Mouse (Mus musculus) MEL (cell line): ENCODE measurements at regions not wholly inside any gene's neighbourhood (a gene's known extent, or its start where the extent isn't known, plus 50 kb on each side); places are given as distances from the start of the nearest gene placed in this dataset.

ENCODE experiments used
- DNase-seq: peaks from one replicate; pipeline ENCODE4 v3.0.0; 2011; ENCODE audit warnings: low read depth, low spot score
- H3K27ac ChIP-seq: 2 replicates; pipeline ENCODE4 v1.5.1; 2012; ENCODE audit warnings: low read depth, mild to moderate bottlenecking, control low read depth, low read length, moderate library complexity; ENCODE audit not compliant: control insufficient read depth
- H3K27me3 ChIP-seq, 2 experiments: fragments of 150-350 bp in 1 of 2; sonication (generic) in 1 of 2; 2 replicates each; pipeline ENCODE4 v1.6.1; 2012; ENCODE audit warnings: low read length in 2 of 2, mild to moderate bottlenecking in 2 of 2, improper control_type of control experiment in 1 of 2, moderate library complexity in 1 of 2; ENCODE audit not compliant: insufficient read depth in 2 of 2, control insufficient read depth in 1 of 2
- H3K36me3 ChIP-seq, 2 experiments: 2 replicates each; pipeline ENCODE4 v1.6.1; 2012 to 2014; ENCODE audit warnings: low read length in 2 of 2, improper control_type of control experiment in 1 of 2, inconsistent platforms in 1 of 2, mild to moderate bottlenecking in 1 of 2; ENCODE audit not compliant: insufficient read depth in 2 of 2, control insufficient read depth in 1 of 2
- H3K4me1 ChIP-seq, 2 experiments: fragments of 150-350 bp in 1 of 2; sonication (generic) in 1 of 2; 2 replicates each; pipeline ENCODE4 v1.6.1; 2012; ENCODE audit warnings: low read length in 2 of 2, improper control_type of control experiment in 1 of 2, mild to moderate bottlenecking in 1 of 2; ENCODE audit not compliant: insufficient read depth in 2 of 2, control insufficient read depth in 1 of 2
- H3K4me3 ChIP-seq, 2 experiments: fragments of 150-350 bp in 1 of 2; sonication (generic) in 1 of 2; 2 replicates each; pipeline ENCODE4 v1.5.1; 2012; ENCODE audit warnings: low read depth in 2 of 2, low read length in 2 of 2, mild to moderate bottlenecking in 2 of 2, moderate library complexity in 2 of 2, control low read depth in 1 of 2, improper control_type of control experiment in 1 of 2; ENCODE audit not compliant: control insufficient read depth in 1 of 2, insufficient read depth in 1 of 2
- H3K79me2 ChIP-seq: 2 replicates; pipeline ENCODE4 v1.6.1; 2012; ENCODE audit warnings: mild to moderate bottlenecking, low read length, moderate library complexity; ENCODE audit not compliant: control insufficient read depth, poor library complexity, insufficient read depth
- H3K9ac ChIP-seq: 2 replicates; pipeline ENCODE4 v1.6.1; 2012; ENCODE audit warnings: low read depth, mild to moderate bottlenecking, control low read depth, low read length, moderate library complexity; ENCODE audit not compliant: control insufficient read depth, poor library complexity, severe bottlenecking
- H3K9me3 ChIP-seq: fragments of 150-350 bp; sonication (generic); replicated peaks from 2 replicates; pipeline ENCODE4 v1.6.1; 2012; ENCODE audit warnings: mild to moderate bottlenecking, low read length, improper control_type of control experiment, moderate library complexity; ENCODE audit not compliant: insufficient read depth
- CHD2 ChIP-seq: IDR thresholded peaks from 2 replicates; pipeline ENCODE4 v1.6.1; 2011; ENCODE audit warnings: low read length, improper control_type of control experiment
- CTCF ChIP-seq, 3 experiments: IDR thresholded peaks in 2 of 3; conservative IDR thresholded peaks in 1 of 3; 2 replicates each; pipeline ENCODE4 v1.5.1; 2011 to 2012; ENCODE audit warnings: low read length in 3 of 3, low read depth in 2 of 3, mild to moderate bottlenecking in 2 of 3, improper control_type of control experiment in 1 of 3, inconsistent platforms in 1 of 3, mixed read lengths in 1 of 3, moderate library complexity in 1 of 3; ENCODE audit not compliant: control insufficient read depth in 1 of 3, insufficient read depth in 1 of 3, poor library complexity in 1 of 3, severe bottlenecking in 1 of 3
- E2F4 ChIP-seq: IDR thresholded peaks from 2 replicates; pipeline ENCODE4 v1.6.1; 2011; ENCODE audit warnings: low read depth, low read length, improper control_type of control experiment, borderline replicate concordance
- EP300 ChIP-seq, 2 experiments: IDR thresholded peaks; 2 replicates each; pipeline ENCODE4 v1.6.1; 2011; ENCODE audit warnings: improper control_type of control experiment in 2 of 2, low read length in 2 of 2, low read depth in 1 of 2, mild to moderate bottlenecking in 1 of 2
- ETS1 ChIP-seq: IDR thresholded peaks from 2 replicates; pipeline ENCODE4 v1.6.1; 2012; ENCODE audit warnings: low read depth, mild to moderate bottlenecking, inconsistent platforms, low read length, improper control_type of control experiment, moderate library complexity
- GABPA ChIP-seq: IDR thresholded peaks from 2 replicates; pipeline ENCODE4 v1.6.1; 2012; ENCODE audit warnings: low read depth, mild to moderate bottlenecking, inconsistent platforms, low read length, improper control_type of control experiment, moderate library complexity
- HCFC1 ChIP-seq: IDR thresholded peaks from 2 replicates; pipeline ENCODE4 v1.6.1; 2012; ENCODE audit warnings: low read depth, mild to moderate bottlenecking, inconsistent platforms, low read length, improper control_type of control experiment, moderate library complexity
- JUND ChIP-seq: IDR thresholded peaks from 2 replicates; pipeline ENCODE4 v1.6.1; 2011; ENCODE audit warnings: low read depth, mild to moderate bottlenecking, improper control_type of control experiment, low read length
- MYB ChIP-seq: IDR thresholded peaks from 2 replicates; pipeline ENCODE4 v1.6.1; 2011; ENCODE audit warnings: mild to moderate bottlenecking, low read depth, low read length, improper control_type of control experiment
- MYC ChIP-seq: IDR thresholded peaks from 2 replicates; pipeline ENCODE4 v1.6.1; 2011; ENCODE audit warnings: low read depth, mild to moderate bottlenecking, low read length, improper control_type of control experiment, moderate library complexity
- NELFE ChIP-seq: IDR thresholded peaks from 2 replicates; pipeline ENCODE4 v1.6.1; 2011; ENCODE audit warnings: low read depth, low read length, improper control_type of control experiment
- NRF1 ChIP-seq: IDR thresholded peaks from 2 replicates; pipeline ENCODE4 v1.6.1; 2014; ENCODE audit warnings: low read depth, mild to moderate bottlenecking, inconsistent platforms, low read length, improper control_type of control experiment, moderate library complexity; ENCODE audit not compliant: poor library complexity, insufficient read depth, severe bottlenecking
- POLR2A ChIP-seq, 2 experiments: IDR thresholded peaks; 2 replicates each; pipeline ENCODE4 v1.6.1; 2011 to 2012; ENCODE audit warnings: low read length in 2 of 2, mild to moderate bottlenecking in 2 of 2, control low read depth in 1 of 2, improper control_type of control experiment in 1 of 2, low read depth in 1 of 2, moderate library complexity in 1 of 2; ENCODE audit not compliant: control insufficient read depth in 1 of 2, insufficient read depth in 1 of 2, poor library complexity in 1 of 2
- POLR2AphosphoS5 ChIP-seq: IDR thresholded peaks from 2 replicates; pipeline ENCODE4 v1.6.1; 2012; ENCODE audit warnings: low read depth, borderline replicate concordance, mild to moderate bottlenecking, inconsistent platforms, low read length, moderate library complexity, mixed read lengths
- RAD21 ChIP-seq: IDR thresholded peaks from 2 replicates; pipeline ENCODE4 v1.6.1; 2011; ENCODE audit warnings: mild to moderate bottlenecking, low read depth, low read length, improper control_type of control experiment
- SIN3A ChIP-seq: IDR thresholded peaks from 2 replicates; pipeline ENCODE4 v1.6.1; 2012; ENCODE audit warnings: low read length, improper control_type of control experiment, inconsistent platforms
- TBP ChIP-seq: IDR thresholded peaks from 2 replicates; pipeline ENCODE4 v1.8.0; 2011; ENCODE audit warnings: low read depth, low read length, improper control_type of control experiment
- USF1 ChIP-seq: IDR thresholded peaks from 2 replicates; pipeline ENCODE4 v1.6.1; 2014; ENCODE audit warnings: low read depth, mild to moderate bottlenecking, inconsistent platforms, low read length, improper control_type of control experiment, moderate library complexity
- USF2 ChIP-seq, 2 experiments: IDR thresholded peaks; 2 replicates each; pipeline ENCODE4 v1.6.1; 2011 to 2012; ENCODE audit warnings: improper control_type of control experiment in 2 of 2, low read length in 2 of 2, borderline replicate concordance in 1 of 2, inconsistent platforms in 1 of 2, low read depth in 1 of 2, mild to moderate bottlenecking in 1 of 2; ENCODE audit not compliant: insufficient read depth in 1 of 2
- ZC3H11A ChIP-seq: IDR thresholded peaks from 2 replicates; pipeline ENCODE4 v1.6.1; 2012; ENCODE audit warnings: low read depth, mild to moderate bottlenecking, inconsistent platforms, low read length, improper control_type of control experiment
- ZKSCAN1 ChIP-seq: IDR thresholded peaks from 2 replicates; pipeline ENCODE4 v1.6.1; 2012; ENCODE audit warnings: low read depth, mild to moderate bottlenecking, inconsistent platforms, low read length, improper control_type of control experiment, moderate library complexity
- ZNF384 ChIP-seq: IDR thresholded peaks from 2 replicates; pipeline ENCODE4 v1.6.1; 2012; ENCODE audit warnings: low read depth, mild to moderate bottlenecking, inconsistent platforms, low read length, improper control_type of control experiment

- no peak overlapping the region for H3K4me3 ChIP-seq
- H3K79me2 ChIP-seq = no peaks in the 10 kb centered on the region
- no peaks in the 10 kb centered on the region for H3K27me3 ChIP-seq
- no peak overlapping the region for H3K9ac ChIP-seq
- H3K27ac ChIP-seq = no peak overlapping the region
- H3K36me3 ChIP-seq = no peaks in the 10 kb centered on the region
- no peak for TF ChIP-seq RAD21
- TF ChIP-seq MYC = no peak
- TF ChIP-seq GABPA = no peak
- TF ChIP-seq ZNF384 = no peak
- TF ChIP-seq EP300 (IDR thresholded peaks at IDR 0.05; ENCODE audit: low read depth in 1 of 2, low read length in 2 of 2) = no peak
- no peak for TF ChIP-seq ZKSCAN1
- no peak for TF ChIP-seq USF2 (IDR thresholded peaks at IDR 0.05; ENCODE audit: borderline replicate concordance in 1 of 2, insufficient read depth in 1 of 2, low read depth in 1 of 2, low read length in 2 of 2)
- no peak for TF ChIP-seq NELFE
- no peak for TF ChIP-seq JUND
- TF ChIP-seq POLR2AphosphoS5 = no peak
- no peak for TF ChIP-seq POLR2A (IDR thresholded peaks at IDR 0.05; ENCODE audit: control insufficient read depth in 1 of 2, insufficient read depth in 1 of 2, low read depth in 1 of 2, low read length in 2 of 2, poor library complexity in 1 of 2)
- no peak for TF ChIP-seq MYB
- TF ChIP-seq E2F4 = no peak
- TF ChIP-seq CHD2 = no peak
- TF ChIP-seq TBP = no peak
- no peak for TF ChIP-seq ZC3H11A
- TF ChIP-seq USF1 = no peak
- TF ChIP-seq NRF1 = no peak
- TF ChIP-seq SIN3A = no peak
- no peak for TF ChIP-seq CTCF (IDR thresholded peaks at IDR 0.05 in 2 of 3, conservative IDR thresholded peaks at IDR 0.05 in 1 of 3; ENCODE audit: control insufficient read depth in 1 of 3, insufficient read depth in 1 of 3, low read depth in 2 of 3, low read length in 3 of 3, poor library complexity in 1 of 3, severe bottlenecking in 1 of 3)
- no peaks in the 10 kb centered on the region for H3K4me1 ChIP-seq
- no peaks in the 10 kb centered on the region for H3K9me3 ChIP-seq
- no peak for DNase-seq
Observed at GRCm38 (mm10) chr2:178622801-178623200, 192.5 kb downstream of the Cdh26 start.

GRCm38 (mm10) chr2:178624475-178624874 lies 194.1 kb downstream of the Cdh26 start:
- H3K9ac ChIP-seq = no peak overlapping the region
- H3K27ac ChIP-seq = no peak overlapping the region
- H3K4me1 ChIP-seq = no peaks in the 10 kb centered on the region
- no peak for DNase-seq
- H3K27me3 ChIP-seq = no peaks in the 10 kb centered on the region
- H3K9me3 ChIP-seq = no peaks in the 10 kb centered on the region
- TF ChIP-seq CHD2 (no peak), NRF1 (no peak), HCFC1 (no peak), ETS1 (no peak), SIN3A (no peak), RAD21 (no peak), CTCF (IDR thresholded peaks at IDR 0.05 in 2 of 3, conservative IDR thresholded peaks at IDR 0.05 in 1 of 3; ENCODE audit: control insufficient read depth in 1 of 3, insufficient read depth in 1 of 3, low read depth in 2 of 3, low read length in 3 of 3, poor library complexity in 1 of 3, severe bottlenecking in 1 of 3) (no peak), TBP (no peak), MYB (no peak)
- H3K36me3 ChIP-seq = no peaks in the 10 kb centered on the region
- H3K79me2 ChIP-seq = no peaks in the 10 kb centered on the region
- H3K4me3 ChIP-seq = no peak overlapping the region
